Mouse (Mus musculus): ENCODE measurements around the gene Grik2.

DNA sequence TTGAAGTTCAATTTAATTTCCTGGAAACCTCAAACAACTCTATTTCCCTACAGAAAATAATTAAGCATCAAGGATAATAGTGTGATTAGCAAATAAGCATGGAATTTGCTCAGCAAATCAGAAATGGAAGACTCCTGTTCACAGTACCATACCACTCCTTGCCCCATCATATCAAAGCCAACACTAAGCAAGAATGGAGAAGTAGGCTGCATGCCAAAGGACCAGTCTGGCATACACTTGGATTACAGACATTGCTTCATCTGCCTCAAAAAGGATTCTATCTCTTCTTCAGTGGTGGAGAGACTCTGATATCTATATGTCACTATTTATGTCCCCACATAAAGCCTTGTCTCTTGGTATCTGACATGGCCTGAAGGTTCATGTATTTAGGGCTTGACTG, 19.7 kb downstream of the Grik2 start:
- no peak for TF ChIP-seq CTCF (IDR thresholded peaks at IDR 0.05; ENCODE audit: extremely low read depth, insufficient read length, insufficient replicate concordance, low read depth, low read length)
- TF ChIP-seq POLR2A (IDR thresholded peaks at IDR 0.05; ENCODE audit: low read depth, low read length): no peak
